Mouse (Mus musculus) megakaryocyte, embryonic 14.5 days (primary cell): ENCODE results near the gene Kifc1.

Experiments
- FLI1 ChIP-seq: IDR thresholded peaks from 2 replicates; pipeline ENCODE4 v1.6.1; 2012; ENCODE audit warnings: low read length, inconsistent platforms, mixed read lengths
- GATA1 ChIP-seq: IDR thresholded peaks from 3 replicates; pipeline ENCODE4 v1.6.1; 2012; ENCODE audit warnings: mixed read lengths, low read length, inconsistent platforms, borderline replicate concordance

- TF ChIP-seq GATA1 (no peak), FLI1 (no peak)
These were observed 18.0 kb upstream of the Kifc1 start for GRCm38 (mm10) chr17:33908331-33909076.
